Mouse (Mus musculus): Measurements from ENCODE around the gene Cobl. TPM values are rescaled to one million over a fixed set of nuclear protein-coding genes. Genes with fewer than 3 reads are reported as not detected.

The Cobl gene
- polyA plus RNA-seq, 1 experiment from 2014 or later = 5.6 TPM

DNA sequence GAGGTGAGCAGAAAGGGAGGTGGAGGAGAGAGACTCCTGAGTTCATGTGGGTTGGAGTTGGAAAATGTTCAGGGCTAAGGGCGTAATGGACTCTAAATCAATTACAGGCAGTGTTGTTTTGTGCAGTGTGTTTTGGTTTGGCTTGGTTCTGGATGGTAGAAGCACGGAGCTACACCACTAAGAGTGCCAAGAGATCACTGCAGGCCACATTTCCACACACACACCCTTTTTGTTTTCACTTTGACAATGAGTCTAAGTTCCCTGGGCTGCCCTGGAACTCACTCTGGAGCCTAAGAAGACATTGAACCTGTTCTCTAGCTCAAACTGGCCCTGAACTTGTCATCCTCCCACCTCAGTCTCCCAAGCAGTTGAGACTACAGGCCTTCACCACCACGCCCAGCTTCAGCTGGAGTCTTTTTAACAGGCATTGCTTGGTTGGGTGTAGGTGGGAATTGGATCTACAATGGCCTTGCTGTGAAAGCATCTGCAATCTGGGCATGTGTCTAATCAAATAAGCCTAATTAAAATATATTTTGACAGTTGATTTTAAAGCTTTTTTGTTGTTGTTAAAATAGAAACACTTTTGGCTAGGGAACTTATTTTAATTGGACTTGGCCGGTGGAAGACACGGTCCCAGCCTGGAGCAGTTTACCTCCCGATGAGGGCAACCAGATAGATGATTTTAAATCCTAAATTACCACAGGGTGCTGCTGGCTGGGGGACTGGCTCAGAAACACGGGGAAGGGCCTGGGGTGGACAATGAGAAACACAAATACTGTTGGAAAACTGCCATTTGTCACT lies 4.8 kb downstream of the Cobl start:
- 82% methylated on average over 7 of the region's 7 CpGs for WGBS
- H3K4me1 ChIP-seq (ENCODE audit: control insufficient read depth, insufficient read depth, low read length) = 0 out of 2 replicates have a peak, but pooled peaks cover 4% of the 10 kb centered on the region
- no peak overlapping the region for H3K27ac ChIP-seq (ENCODE audit: low read depth, low read length)
- peaks cover 13% of the 10 kb centered on the region; the same call in 1 of the 2 replicates for H3K27me3 ChIP-seq (ENCODE audit: control insufficient read depth, insufficient read depth, low read length)
- H3K4me3 ChIP-seq (ENCODE audit: low read depth, low read length) = no peak overlapping the region
- no peak overlapping the region for H3K4me2 ChIP-seq (ENCODE audit: low read depth)
- ATAC-seq (ENCODE audit: insufficient read depth, low FRiP score, low TSS enrichment) (no peak), DNase-seq (ENCODE audit: low spot score) (no peak)
- no peaks in the 10 kb centered on the region for H3K36me3 ChIP-seq (ENCODE audit: control insufficient read depth, insufficient read depth, low read length)
- H3K9ac ChIP-seq (ENCODE audit: low read length) = no peak overlapping the region
- no peaks in the 10 kb centered on the region for H3K9me3 ChIP-seq (ENCODE audit: control insufficient read depth, low read length)

DNA sequence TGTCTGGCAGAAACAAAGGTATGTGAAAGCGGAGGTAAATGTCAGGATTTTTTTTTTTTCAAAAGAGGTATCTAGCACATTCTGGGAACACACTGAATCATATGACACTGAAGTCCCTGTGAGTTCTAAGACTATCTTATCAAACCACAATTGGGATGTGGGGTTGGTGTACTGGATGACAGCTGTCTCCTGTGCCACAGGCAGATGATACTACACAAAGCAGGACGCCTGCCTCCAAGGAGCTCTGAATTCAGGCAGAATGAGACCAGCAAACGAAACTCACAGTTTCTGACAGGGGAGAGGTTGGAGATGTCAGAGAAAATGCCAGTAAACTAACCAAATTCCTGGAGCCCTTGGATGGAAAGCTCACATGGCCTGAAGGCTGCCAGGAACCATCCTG lies 5.9 kb downstream of the Cobl start:
- Histone ChIP-seq H3K36me3 (ENCODE audit: control insufficient read depth, insufficient read depth, low read length) (no peaks in the 10 kb centered on the region), H3K4me3 (ENCODE audit: low read depth, low read length) (no peak overlapping the region), H3K27ac (ENCODE audit: low read depth, low read length) (no peak overlapping the region), H3K9ac (ENCODE audit: low read length) (no peak overlapping the region), H3K4me2 (ENCODE audit: low read depth) (no peak overlapping the region), H3K4me1 (ENCODE audit: control insufficient read depth, insufficient read depth, low read length) (no peaks in the 10 kb centered on the region), H3K9me3 (ENCODE audit: control insufficient read depth, low read length) (no peaks in the 10 kb centered on the region), H3K27me3 (ENCODE audit: control insufficient read depth, insufficient read depth, low read length) (peaks cover 3% of the 10 kb centered on the region; the same call in 1 of the 2 replicates)
- DNase-seq (ENCODE audit: low spot score) (no peak), ATAC-seq (ENCODE audit: insufficient read depth, low FRiP score, low TSS enrichment) (no peak)
- WGBS = 79% methylated on average over 3 of the region's 3 CpGs

DNA sequence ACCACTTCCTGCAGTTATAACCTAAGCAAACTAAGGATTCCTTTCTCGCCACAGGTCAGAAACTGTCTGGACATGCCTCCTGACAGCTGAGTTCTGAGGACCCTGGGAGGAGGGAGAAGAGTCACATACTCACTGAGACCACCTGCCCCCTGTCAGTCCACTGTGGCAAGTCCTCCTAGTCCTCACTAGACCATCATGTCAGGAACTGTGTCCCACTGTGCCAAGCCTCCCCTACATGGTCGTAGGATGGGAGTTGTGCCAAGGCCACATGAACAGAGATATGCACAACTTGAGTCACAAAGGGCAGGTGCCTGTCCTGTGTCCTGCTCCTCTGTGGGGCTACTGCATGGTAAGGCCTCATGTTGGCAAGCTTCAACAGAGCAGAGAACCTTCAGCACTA lies 6.4 kb downstream of the Cobl start:
- H3K4me2 ChIP-seq (ENCODE audit: low read depth) = no peak overlapping the region
- H3K36me3 ChIP-seq (ENCODE audit: control insufficient read depth, insufficient read depth, low read length) = no peaks in the 10 kb centered on the region
- no peak overlapping the region for H3K9ac ChIP-seq (ENCODE audit: low read length)
- no peak overlapping the region for H3K4me3 ChIP-seq (ENCODE audit: low read depth, low read length)
- ATAC-seq (ENCODE audit: insufficient read depth, low FRiP score, low TSS enrichment) (no peak), DNase-seq (ENCODE audit: low spot score) (no peak)
- H3K27ac ChIP-seq (ENCODE audit: low read depth, low read length) = no peak overlapping the region
- H3K4me1 ChIP-seq (ENCODE audit: control insufficient read depth, insufficient read depth, low read length) = no peaks in the 10 kb centered on the region
- H3K9me3 ChIP-seq (ENCODE audit: control insufficient read depth, low read length) = no peaks in the 10 kb centered on the region
- WGBS = 88% methylated on average over 2 of the region's 2 CpGs
- H3K27me3 ChIP-seq (ENCODE audit: control insufficient read depth, insufficient read depth, low read length) = no peaks in the 10 kb centered on the region

DNA sequence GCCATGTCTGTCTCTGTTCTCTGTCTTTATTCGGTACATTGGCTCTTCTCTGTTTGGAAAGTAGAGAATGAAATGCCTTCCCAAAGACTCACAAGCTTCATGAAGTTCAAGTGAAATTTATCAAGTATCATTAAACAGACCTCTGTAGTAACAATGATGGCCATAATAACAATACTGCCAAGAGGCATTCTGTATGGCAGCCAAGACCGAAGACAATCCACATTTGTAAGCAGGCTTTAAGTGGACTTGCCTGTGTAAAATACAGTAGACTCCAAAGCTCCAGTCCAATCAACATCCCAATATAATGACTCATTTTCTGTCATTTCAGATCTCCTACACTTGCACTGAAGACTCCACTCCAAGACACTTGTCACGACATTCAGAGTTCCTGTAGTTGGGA lies 16.7 kb downstream of the Cobl start:
- no peak overlapping the region for H3K9ac ChIP-seq (ENCODE audit: low read length)
- H3K9me3 ChIP-seq (ENCODE audit: control insufficient read depth, low read length) = no peaks in the 10 kb centered on the region
- no peaks in the 10 kb centered on the region for H3K36me3 ChIP-seq (ENCODE audit: control insufficient read depth, insufficient read depth, low read length)
- ATAC-seq (ENCODE audit: insufficient read depth, low FRiP score, low TSS enrichment) (no peak), DNase-seq (ENCODE audit: low spot score) (no peak)
- no peak overlapping the region for H3K4me2 ChIP-seq (ENCODE audit: low read depth)
- H3K4me1 ChIP-seq (ENCODE audit: control insufficient read depth, insufficient read depth, low read length) = no peaks in the 10 kb centered on the region
- H3K4me3 ChIP-seq (ENCODE audit: low read depth, low read length) = no peak overlapping the region
- H3K27ac ChIP-seq (ENCODE audit: low read depth, low read length) = no peak overlapping the region
- 91% methylated on average over 3 of the region's 3 CpGs for WGBS
- no peaks in the 10 kb centered on the region for H3K27me3 ChIP-seq (ENCODE audit: control insufficient read depth, insufficient read depth, low read length)

DNA sequence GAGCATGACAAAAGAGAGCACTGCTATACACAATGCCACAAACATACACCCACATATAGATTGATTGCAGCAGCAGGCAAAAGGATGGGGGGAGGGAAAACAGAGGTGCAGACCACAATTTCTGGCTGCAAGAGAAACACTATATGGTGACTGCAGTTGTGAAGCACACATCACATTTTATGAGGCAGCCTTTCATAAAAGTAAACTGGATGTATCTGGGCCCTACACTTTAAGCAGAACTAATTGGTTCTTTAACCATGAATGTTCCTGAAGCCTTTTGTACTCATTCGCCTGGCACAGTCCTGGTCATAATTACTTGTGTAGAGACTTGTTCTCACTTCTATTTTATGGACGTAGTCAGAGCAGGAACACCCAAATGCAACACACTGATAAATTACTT lies 19.5 kb downstream of the Cobl start:
- WGBS = 52% methylated on average over 2 of the region's 2 CpGs
- no peak overlapping the region for H3K27ac ChIP-seq (ENCODE audit: low read depth, low read length)
- ATAC-seq (ENCODE audit: insufficient read depth, low FRiP score, low TSS enrichment) = no peak

DNA sequence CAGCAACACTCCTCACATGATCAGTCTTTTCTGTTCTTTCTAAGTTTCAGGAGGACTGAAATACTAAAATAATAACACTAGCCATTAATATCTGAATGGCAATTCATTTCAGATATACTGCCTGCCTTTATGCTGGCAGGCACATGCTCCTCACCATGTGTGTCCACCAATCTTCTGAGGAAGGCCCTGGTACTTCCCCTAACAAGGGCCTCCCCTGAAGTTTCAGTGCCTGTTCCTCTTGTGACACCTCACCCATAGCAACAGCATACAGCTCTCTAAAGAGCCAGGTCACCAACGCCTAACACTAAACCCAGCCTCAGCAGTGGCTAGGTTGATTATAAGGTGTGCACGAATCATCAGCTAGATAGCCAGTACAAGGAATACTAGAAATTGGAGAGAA lies 20.5 kb downstream of the Cobl start:
- no peaks in the 10 kb centered on the region for H3K36me3 ChIP-seq (ENCODE audit: control insufficient read depth, insufficient read depth, low read length)
- no peak for ATAC-seq (ENCODE audit: insufficient read depth, low FRiP score, low TSS enrichment)
- H3K27me3 ChIP-seq (ENCODE audit: control insufficient read depth, insufficient read depth, low read length) = no peaks in the 10 kb centered on the region

More for the DNA sequence above, 19.5 kb downstream of the Cobl start:
- Histone ChIP-seq H3K9me3 (ENCODE audit: control insufficient read depth, low read length) (no peaks in the 10 kb centered on the region), H3K4me2 (ENCODE audit: low read depth) (no peak overlapping the region), H3K36me3 (ENCODE audit: control insufficient read depth, insufficient read depth, low read length) (no peaks in the 10 kb centered on the region), H3K9ac (ENCODE audit: low read length) (no peak overlapping the region), H3K4me1 (ENCODE audit: control insufficient read depth, insufficient read depth, low read length) (no peaks in the 10 kb centered on the region), H3K4me3 (ENCODE audit: low read depth, low read length) (no peak overlapping the region), H3K27me3 (ENCODE audit: control insufficient read depth, insufficient read depth, low read length) (no peaks in the 10 kb centered on the region)
- no peak for DNase-seq (ENCODE audit: low spot score)

DNA sequence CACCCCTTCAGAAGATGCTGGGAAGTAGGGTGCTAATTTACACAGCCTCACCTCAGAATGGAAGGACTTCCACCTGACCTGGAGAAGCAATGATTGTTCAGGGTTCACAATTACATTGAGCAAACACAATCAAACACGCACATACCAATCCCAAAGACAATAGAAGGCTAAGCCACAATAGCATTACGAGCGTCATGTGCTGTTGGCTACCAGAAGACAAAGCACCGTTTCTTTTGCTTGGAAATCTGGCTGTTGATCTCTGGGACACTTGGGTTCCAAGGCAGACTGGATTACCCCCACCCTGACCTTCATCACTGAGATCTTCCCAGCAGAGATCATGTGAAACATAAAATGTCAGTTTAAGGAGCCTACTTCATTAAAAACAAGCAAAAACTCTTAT lies 21.1 kb downstream of the Cobl start:
- H3K27ac ChIP-seq (ENCODE audit: low read depth, low read length) = no peak overlapping the region
- H3K9me3 ChIP-seq (ENCODE audit: control insufficient read depth, low read length) = no peaks in the 10 kb centered on the region
- H3K4me2 ChIP-seq (ENCODE audit: low read depth) = no peak overlapping the region
- H3K27me3 ChIP-seq (ENCODE audit: control insufficient read depth, insufficient read depth, low read length) = no peaks in the 10 kb centered on the region
- no peaks in the 10 kb centered on the region for H3K4me1 ChIP-seq (ENCODE audit: control insufficient read depth, insufficient read depth, low read length)
- no peak overlapping the region for H3K9ac ChIP-seq (ENCODE audit: low read length)
- 44% methylated on average over 4 of the region's 4 CpGs for WGBS
- ATAC-seq (ENCODE audit: insufficient read depth, low FRiP score, low TSS enrichment) (no peak), DNase-seq (ENCODE audit: low spot score) (no peak)
- H3K4me3 ChIP-seq (ENCODE audit: low read depth, low read length) = no peak overlapping the region
- no peaks in the 10 kb centered on the region for H3K36me3 ChIP-seq (ENCODE audit: control insufficient read depth, insufficient read depth, low read length)

More for the DNA sequence above, 20.5 kb downstream of the Cobl start:
- Histone ChIP-seq H3K4me2 (ENCODE audit: low read depth) (no peak overlapping the region), H3K9me3 (ENCODE audit: control insufficient read depth, low read length) (no peaks in the 10 kb centered on the region), H3K4me3 (ENCODE audit: low read depth, low read length) (no peak overlapping the region), H3K9ac (ENCODE audit: low read length) (no peak overlapping the region), H3K4me1 (ENCODE audit: control insufficient read depth, insufficient read depth, low read length) (no peaks in the 10 kb centered on the region), H3K27ac (ENCODE audit: low read depth, low read length) (no peak overlapping the region)
- DNase-seq (ENCODE audit: low spot score) = no peak
- WGBS = 84% methylated on average over 2 of the region's 2 CpGs

DNA sequence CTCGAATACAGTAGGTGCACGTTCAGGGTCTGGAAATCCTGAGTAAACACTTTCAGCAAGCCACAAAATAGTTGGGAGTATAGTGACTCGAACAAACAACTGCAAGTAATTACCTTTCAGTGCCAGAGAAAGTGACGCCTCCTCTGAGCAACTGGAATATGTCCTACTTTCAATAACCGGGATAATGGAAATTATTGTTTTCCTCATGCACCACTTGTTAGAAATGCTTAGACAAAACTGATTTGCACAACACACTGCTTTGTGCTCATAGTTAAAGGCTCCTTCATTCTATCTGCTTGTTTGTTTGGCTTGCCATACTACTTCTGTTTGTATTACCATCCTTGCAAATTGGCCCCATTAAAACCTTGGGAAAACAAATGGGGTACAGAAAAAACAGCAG lies 21.6 kb downstream of the Cobl start:
- no peak for ATAC-seq (ENCODE audit: insufficient read depth, low FRiP score, low TSS enrichment)
- Histone ChIP-seq H3K27me3 (ENCODE audit: control insufficient read depth, insufficient read depth, low read length) (no peaks in the 10 kb centered on the region), H3K36me3 (ENCODE audit: control insufficient read depth, insufficient read depth, low read length) (no peaks in the 10 kb centered on the region), H3K4me3 (ENCODE audit: low read depth, low read length) (no peak overlapping the region), H3K4me2 (ENCODE audit: low read depth) (no peak overlapping the region), H3K27ac (ENCODE audit: low read depth, low read length) (no peak overlapping the region), H3K9ac (ENCODE audit: low read length) (no peak overlapping the region), H3K4me1 (ENCODE audit: control insufficient read depth, insufficient read depth, low read length) (no peaks in the 10 kb centered on the region), H3K9me3 (ENCODE audit: control insufficient read depth, low read length) (no peaks in the 10 kb centered on the region)
- DNase-seq (ENCODE audit: low spot score) = no peak
- WGBS = 83% methylated on average over 5 of the region's 5 CpGs

DNA sequence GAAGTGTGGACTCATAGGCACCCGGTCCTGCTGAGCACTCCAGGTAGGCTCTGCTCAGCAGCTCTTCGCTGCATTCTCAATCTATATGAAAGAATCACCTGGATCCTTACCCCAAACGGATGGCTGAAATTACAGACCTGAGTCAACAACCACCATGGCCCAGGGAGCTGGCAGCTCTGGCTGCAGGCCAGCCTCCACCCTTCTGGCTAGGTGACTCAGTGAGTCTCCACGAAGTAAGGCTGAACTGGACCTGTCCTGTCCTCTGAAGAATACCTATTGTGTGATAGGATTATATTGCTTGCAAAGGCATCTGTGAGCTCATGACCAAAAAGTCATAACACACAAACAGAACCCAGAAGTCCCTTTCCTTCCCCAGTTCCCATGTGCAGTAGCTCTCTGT lies 22.5 kb downstream of the Cobl start:
- H3K27ac ChIP-seq (ENCODE audit: low read depth, low read length) = no peak overlapping the region
- H3K27me3 ChIP-seq (ENCODE audit: control insufficient read depth, insufficient read depth, low read length) = no peaks in the 10 kb centered on the region
- WGBS = 89% methylated on average over 4 of the region's 4 CpGs
- H3K4me2 ChIP-seq (ENCODE audit: low read depth) = no peak overlapping the region
- H3K9ac ChIP-seq (ENCODE audit: low read length) = no peak overlapping the region
- no peaks in the 10 kb centered on the region for H3K36me3 ChIP-seq (ENCODE audit: control insufficient read depth, insufficient read depth, low read length)
- no peak overlapping the region for H3K4me3 ChIP-seq (ENCODE audit: low read depth, low read length)
- no peak for ATAC-seq (ENCODE audit: insufficient read depth, low FRiP score, low TSS enrichment)
- no peak for DNase-seq (ENCODE audit: low spot score)
- H3K9me3 ChIP-seq (ENCODE audit: control insufficient read depth, low read length) = no peaks in the 10 kb centered on the region
- no peaks in the 10 kb centered on the region for H3K4me1 ChIP-seq (ENCODE audit: control insufficient read depth, insufficient read depth, low read length)
